Mouse (Mus musculus): ENCODE results near the gene AC161166.1. TPM values are rescaled to one million over a fixed set of nuclear protein-coding genes. Genes with fewer than 3 reads are reported as not detected.
A peak's percentile ranks its signal among the peaks of the same experiment; 100 is the strongest.

The AC161166.1 gene
- polyA plus RNA-seq, 1 experiment from 2014 or later: 0.70 TPM

DNA sequence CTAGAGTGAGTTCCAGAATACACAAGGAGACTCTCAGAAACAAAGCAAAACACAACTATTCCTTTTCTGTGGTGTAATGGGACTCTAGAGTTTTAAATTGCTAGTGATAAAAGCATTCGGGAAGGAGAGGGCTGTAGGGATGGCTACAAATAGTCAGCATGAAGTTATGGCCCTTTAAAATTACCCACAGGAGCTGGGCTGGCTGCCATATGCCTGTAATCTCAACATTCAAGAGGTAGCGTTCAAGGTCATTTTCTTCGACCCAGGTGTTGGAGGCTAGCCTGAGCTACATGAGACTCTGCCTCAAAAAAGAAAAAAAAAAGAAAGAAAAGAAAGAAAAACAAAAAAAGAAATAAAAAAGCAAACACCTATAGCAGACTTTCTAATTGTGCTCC lies 6.2 kb downstream of the AC161166.1 start:
- DNase-seq (ENCODE audit: low spot score): no peak
- Histone ChIP-seq H3K27ac (ENCODE audit: low read depth, low read length) (peak overlapping the region; percentile 99), H3K36me3 (ENCODE audit: control insufficient read depth, insufficient read depth, low read length) (no peaks in the 10 kb centered on the region; the same call in 1 of the 2 replicates), H3K4me2 (ENCODE audit: low read depth) (peak overlapping the region; percentile 79), H3K4me3 (ENCODE audit: low read depth, low read length) (peak overlapping the region; percentile 60; the same call in 1 of the 2 replicates), H3K9me3 (ENCODE audit: control insufficient read depth, low read length) (no peaks in the 10 kb centered on the region), H3K4me1 (ENCODE audit: control insufficient read depth, insufficient read depth, low read length) (peaks cover 19% of the 10 kb centered on the region), H3K27me3 (ENCODE audit: control insufficient read depth, insufficient read depth, low read length) (no peaks in the 10 kb centered on the region), H3K9ac (ENCODE audit: low read length) (peak overlapping the region; percentile 99; the same call in 1 of the 2 replicates)
- no peak for ATAC-seq (ENCODE audit: insufficient read depth, low FRiP score, low TSS enrichment)
- 8% methylated on average over 3 of the region's 3 CpGs for WGBS

DNA sequence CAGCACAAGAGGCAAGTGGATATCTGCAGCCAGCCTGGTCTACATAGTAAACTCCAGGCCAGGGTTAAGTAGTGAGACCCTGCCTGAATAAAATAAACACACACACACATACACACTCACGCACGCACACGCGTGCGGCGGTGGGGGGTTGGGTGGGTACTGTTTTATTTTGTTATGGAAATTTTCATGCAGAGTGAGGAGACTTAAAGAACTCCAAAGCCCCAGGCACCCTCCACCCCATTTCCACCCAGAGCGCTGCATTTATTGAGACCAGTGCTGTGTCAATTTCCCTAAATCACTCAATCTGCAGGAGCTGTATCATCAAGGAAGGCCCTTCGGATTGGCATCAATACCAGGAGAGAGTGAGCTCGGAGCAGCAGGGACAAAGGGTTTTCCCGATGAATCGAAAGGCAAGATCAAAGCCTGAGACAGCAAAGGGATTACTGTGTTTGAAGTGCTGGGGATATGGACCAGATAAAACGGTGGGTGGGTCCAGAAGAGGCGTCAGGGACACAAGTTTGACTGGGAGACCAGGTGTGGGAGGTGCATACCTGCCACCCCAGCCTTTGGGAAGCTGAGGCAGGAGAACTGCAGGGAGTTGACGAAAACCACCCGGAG lies 6.7 kb downstream of the AC161166.1 start:
- WGBS: 15% methylated on average over 15 of the region's 15 CpGs
- Histone ChIP-seq H3K4me3 (ENCODE audit: low read depth, low read length) (no peak overlapping the region), H3K36me3 (ENCODE audit: control insufficient read depth, insufficient read depth, low read length) (peaks cover 3% of the 10 kb centered on the region), H3K4me1 (ENCODE audit: control insufficient read depth, insufficient read depth, low read length) (peaks cover 19% of the 10 kb centered on the region), H3K27me3 (ENCODE audit: control insufficient read depth, insufficient read depth, low read length) (no peaks in the 10 kb centered on the region), H3K27ac (ENCODE audit: low read depth, low read length) (peak overlapping the region; percentile 45; the same call in 1 of the 2 replicates), H3K4me2 (ENCODE audit: low read depth) (peak overlapping the region; percentile 79), H3K9me3 (ENCODE audit: control insufficient read depth, low read length) (no peaks in the 10 kb centered on the region), H3K9ac (ENCODE audit: low read length) (no peak overlapping the region)
- ATAC-seq (ENCODE audit: insufficient read depth, low FRiP score, low TSS enrichment) (no peak), DNase-seq (ENCODE audit: low spot score) (no peak)

DNA sequence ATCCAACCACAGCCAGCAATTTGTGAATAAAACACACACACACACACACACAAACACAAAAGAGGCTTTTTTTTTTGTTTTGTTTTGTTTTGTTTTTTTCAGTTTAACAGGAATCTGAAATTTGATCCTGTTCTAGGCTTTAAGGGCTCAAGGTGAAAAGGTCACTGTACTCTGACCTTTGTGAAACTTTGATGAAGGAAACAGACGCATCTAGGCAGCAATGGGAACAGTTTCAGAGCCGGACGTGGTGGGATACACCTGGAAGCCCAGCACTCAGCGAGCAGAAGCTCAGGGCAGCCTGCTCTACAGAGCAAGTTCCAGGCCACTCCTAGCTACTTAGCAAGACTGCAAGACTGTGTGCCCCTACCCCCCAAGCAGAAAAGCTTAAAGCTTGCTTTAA lies 7.4 kb downstream of the AC161166.1 start:
- Histone ChIP-seq H3K9me3 (ENCODE audit: control insufficient read depth, low read length) (no peaks in the 10 kb centered on the region), H3K27me3 (ENCODE audit: control insufficient read depth, insufficient read depth, low read length) (peaks cover 4% of the 10 kb centered on the region; the same call in 1 of the 2 replicates), H3K4me2 (ENCODE audit: low read depth) (no peak overlapping the region), H3K9ac (ENCODE audit: low read length) (no peak overlapping the region), H3K4me3 (ENCODE audit: low read depth, low read length) (no peak overlapping the region), H3K36me3 (ENCODE audit: control insufficient read depth, insufficient read depth, low read length) (peaks cover 6% of the 10 kb centered on the region), H3K27ac (ENCODE audit: low read depth, low read length) (no peak overlapping the region), H3K4me1 (ENCODE audit: control insufficient read depth, insufficient read depth, low read length) (peaks cover 19% of the 10 kb centered on the region)
- WGBS: 8% methylated on average over 4 of the region's 4 CpGs
- ATAC-seq (ENCODE audit: insufficient read depth, low FRiP score, low TSS enrichment) (no peak), DNase-seq (ENCODE audit: low spot score) (no peak)

DNA sequence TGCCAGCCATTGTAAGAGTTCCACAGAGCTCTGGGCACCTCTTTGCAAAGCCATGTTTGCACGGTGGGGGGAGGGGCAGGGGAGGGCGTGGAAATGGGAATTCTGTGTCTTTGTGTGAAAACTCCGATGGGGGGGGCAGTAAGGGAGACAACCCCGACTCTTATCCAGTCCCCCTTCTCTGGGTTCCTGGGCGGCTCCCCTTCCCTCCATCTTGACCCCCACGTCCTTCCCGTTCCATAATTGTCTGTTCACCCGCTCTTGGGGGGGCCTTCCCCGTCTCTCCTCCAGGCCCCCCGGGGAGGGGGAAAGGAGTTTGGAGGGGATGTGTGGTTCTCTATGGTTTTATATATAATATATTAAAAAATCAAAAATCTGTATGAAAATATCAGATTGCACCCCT lies 8.3 kb downstream of the AC161166.1 start:
- H3K9ac ChIP-seq (ENCODE audit: low read length): no peak overlapping the region
- DNase-seq (ENCODE audit: low spot score) (no peak), ATAC-seq (ENCODE audit: insufficient read depth, low FRiP score, low TSS enrichment) (no peak)
- no peak overlapping the region for H3K4me2 ChIP-seq (ENCODE audit: low read depth)
- no peaks in the 10 kb centered on the region for H3K9me3 ChIP-seq (ENCODE audit: control insufficient read depth, low read length)
- no peak overlapping the region for H3K27ac ChIP-seq (ENCODE audit: low read depth, low read length)
- H3K36me3 ChIP-seq (ENCODE audit: control insufficient read depth, insufficient read depth, low read length): peaks cover 6% of the 10 kb centered on the region
- peaks cover 11% of the 10 kb centered on the region for H3K27me3 ChIP-seq (ENCODE audit: control insufficient read depth, insufficient read depth, low read length)
- H3K4me3 ChIP-seq (ENCODE audit: low read depth, low read length): no peak overlapping the region
- WGBS: 22% methylated on average over 10 of the region's 10 CpGs
- H3K4me1 ChIP-seq (ENCODE audit: control insufficient read depth, insufficient read depth, low read length): peaks cover 19% of the 10 kb centered on the region

DNA sequence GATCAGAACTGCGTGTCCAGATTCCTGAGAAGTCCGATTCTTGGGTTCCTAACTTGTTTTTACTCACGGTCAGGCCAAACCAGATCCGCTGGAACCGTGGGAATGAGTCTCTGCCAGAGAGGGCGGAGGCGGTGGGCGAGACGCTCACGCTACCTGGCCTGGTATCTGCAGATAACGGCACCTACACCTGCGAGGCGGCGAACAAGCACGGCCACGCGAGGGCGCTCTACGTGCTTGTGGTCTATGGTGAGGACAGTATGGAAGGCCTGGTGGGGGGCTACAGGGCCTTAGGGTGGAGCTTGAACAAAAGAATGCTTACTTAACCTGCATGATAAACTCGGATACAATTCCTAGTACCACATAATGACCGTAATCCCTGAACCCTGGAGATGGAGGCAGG lies 10.8 kb downstream of the AC161166.1 start:
- Histone ChIP-seq H3K27ac (ENCODE audit: low read depth, low read length) (no peak overlapping the region), H3K27me3 (ENCODE audit: control insufficient read depth, insufficient read depth, low read length) (peaks cover 19% of the 10 kb centered on the region), H3K36me3 (ENCODE audit: control insufficient read depth, insufficient read depth, low read length) (peaks cover 6% of the 10 kb centered on the region), H3K4me3 (ENCODE audit: low read depth, low read length) (no peak overlapping the region), H3K4me1 (ENCODE audit: control insufficient read depth, insufficient read depth, low read length) (peaks cover 13% of the 10 kb centered on the region), H3K9me3 (ENCODE audit: control insufficient read depth, low read length) (no peaks in the 10 kb centered on the region), H3K9ac (ENCODE audit: low read length) (no peak overlapping the region), H3K4me2 (ENCODE audit: low read depth) (no peak overlapping the region)
- 53% methylated on average over 21 of the region's 21 CpGs for WGBS
- no peak for ATAC-seq (ENCODE audit: insufficient read depth, low FRiP score, low TSS enrichment)
- no peak for DNase-seq (ENCODE audit: low spot score)

DNA sequence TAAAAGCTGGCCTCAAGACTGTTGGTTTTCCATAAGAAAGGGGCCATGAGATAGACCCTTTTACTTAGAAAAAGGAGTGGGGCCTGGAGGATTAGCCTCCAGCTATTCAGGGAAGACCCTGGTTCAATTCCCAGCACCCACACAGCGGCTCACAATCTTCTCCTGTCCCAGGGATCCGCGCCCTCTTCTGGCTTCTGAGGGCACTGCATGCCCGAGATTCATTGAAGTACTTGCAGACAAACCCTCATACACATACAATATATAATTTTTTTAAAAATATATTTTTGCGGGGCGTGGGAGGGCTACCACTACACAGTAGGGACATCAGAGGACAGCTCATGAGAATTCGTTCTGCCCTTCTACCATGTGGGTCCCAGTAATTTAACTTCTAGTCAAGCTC lies 11.3 kb downstream of the AC161166.1 start:
- peak; percentile 49 for DNase-seq (ENCODE audit: low spot score)
- H3K27ac ChIP-seq (ENCODE audit: low read depth, low read length): no peak overlapping the region
- WGBS: 37% methylated on average over 7 of the region's 7 CpGs
- H3K36me3 ChIP-seq (ENCODE audit: control insufficient read depth, insufficient read depth, low read length): peaks cover 6% of the 10 kb centered on the region
- peaks cover 19% of the 10 kb centered on the region for H3K27me3 ChIP-seq (ENCODE audit: control insufficient read depth, insufficient read depth, low read length)
- no peak overlapping the region for H3K9ac ChIP-seq (ENCODE audit: low read length)
- no peak overlapping the region for H3K4me2 ChIP-seq (ENCODE audit: low read depth)
- H3K4me3 ChIP-seq (ENCODE audit: low read depth, low read length): no peak overlapping the region
- no peak for ATAC-seq (ENCODE audit: insufficient read depth, low FRiP score, low TSS enrichment)
- H3K4me1 ChIP-seq (ENCODE audit: control insufficient read depth, insufficient read depth, low read length): peaks cover 10% of the 10 kb centered on the region
- no peaks in the 10 kb centered on the region for H3K9me3 ChIP-seq (ENCODE audit: control insufficient read depth, low read length)

DNA sequence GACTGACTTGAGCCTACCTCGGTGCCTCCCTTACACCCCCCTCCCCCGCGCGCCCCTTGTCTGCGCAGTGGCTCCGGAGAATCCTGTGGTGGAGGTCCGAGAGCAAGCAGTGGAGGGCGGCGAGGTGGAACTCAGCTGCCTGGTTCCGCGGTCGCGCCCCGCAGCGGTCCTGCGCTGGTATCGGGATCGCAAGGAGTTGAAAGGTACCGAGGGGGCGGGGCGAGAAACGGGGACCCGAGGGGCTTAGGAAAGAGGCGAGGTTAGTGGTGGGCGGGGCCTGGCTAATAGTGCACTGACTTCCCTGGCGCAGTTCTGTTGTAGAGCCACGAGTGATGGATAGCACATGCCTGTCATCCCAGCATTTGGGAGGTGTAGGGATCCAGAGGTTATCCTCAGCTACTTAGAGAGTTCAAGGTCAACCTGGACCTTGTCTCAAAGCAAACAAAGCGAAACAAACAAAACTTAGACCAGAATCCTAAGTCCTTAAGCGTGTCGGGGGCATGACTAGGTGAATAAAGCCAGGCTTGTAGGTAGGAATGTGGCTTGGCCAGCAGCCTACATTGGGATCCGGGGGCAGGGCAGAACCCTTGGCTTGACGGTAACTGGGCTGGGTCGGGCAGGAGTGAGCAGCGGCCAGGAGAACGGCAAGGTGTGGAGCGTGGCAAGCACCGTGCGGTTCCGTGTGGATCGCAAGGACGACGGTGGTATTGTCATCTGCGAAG lies 12.2 kb downstream of the AC161166.1 start:
- Histone ChIP-seq H3K9me3 (ENCODE audit: control insufficient read depth, low read length) (no peaks in the 10 kb centered on the region), H3K4me1 (ENCODE audit: control insufficient read depth, insufficient read depth, low read length) (peaks cover 4% of the 10 kb centered on the region; the same call in 1 of the 2 replicates), H3K4me3 (ENCODE audit: low read depth, low read length) (peak overlapping the region; percentile 10; the same call in 1 of the 2 replicates), H3K4me2 (ENCODE audit: low read depth) (peak overlapping the region; percentile 24), H3K27me3 (ENCODE audit: control insufficient read depth, insufficient read depth, low read length) (peaks cover 19% of the 10 kb centered on the region), H3K9ac (ENCODE audit: low read length) (no peak overlapping the region), H3K36me3 (ENCODE audit: control insufficient read depth, insufficient read depth, low read length) (peaks cover 6% of the 10 kb centered on the region), H3K27ac (ENCODE audit: low read depth, low read length) (no peak overlapping the region)
- DNase-seq (ENCODE audit: low spot score) (no peak), ATAC-seq (ENCODE audit: insufficient read depth, low FRiP score, low TSS enrichment) (peak; percentile 19; the same call in 1 of the 2 replicates)
- 13% methylated on average over 43 of the region's 43 CpGs for WGBS

DNA sequence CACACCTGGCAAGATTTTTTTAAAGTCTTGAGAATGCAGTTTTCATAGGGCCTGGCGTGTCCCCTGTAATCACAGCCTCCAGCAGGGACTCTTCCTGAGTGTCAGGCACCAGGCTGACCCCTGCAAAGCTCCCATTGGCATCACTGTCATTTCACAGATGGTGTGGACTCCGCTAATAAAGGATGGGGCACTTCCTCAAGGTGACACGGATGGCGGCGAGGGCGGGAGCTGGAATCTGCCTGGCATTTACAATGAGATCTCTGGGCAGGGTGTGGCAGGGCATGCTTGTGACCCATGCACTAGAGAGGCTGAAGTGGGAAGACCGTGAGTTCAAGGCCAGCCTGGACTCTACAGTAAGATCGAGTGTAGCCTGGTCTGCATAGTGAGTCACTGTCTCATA lies 24.0 kb downstream of the AC161166.1 start:
- H3K9ac ChIP-seq (ENCODE audit: low read length): no peak overlapping the region
- no peaks in the 10 kb centered on the region for H3K9me3 ChIP-seq (ENCODE audit: control insufficient read depth, low read length)
- ATAC-seq (ENCODE audit: insufficient read depth, low FRiP score, low TSS enrichment): no peak
- 89% methylated on average over 8 of the region's 8 CpGs for WGBS
- H3K27ac ChIP-seq (ENCODE audit: low read depth, low read length): no peak overlapping the region
- H3K27me3 ChIP-seq (ENCODE audit: control insufficient read depth, insufficient read depth, low read length): no peaks in the 10 kb centered on the region
- H3K4me1 ChIP-seq (ENCODE audit: control insufficient read depth, insufficient read depth, low read length): peaks cover 15% of the 10 kb centered on the region
- 0 out of 2 replicates have a peak, but pooled peaks cover 2% of the 10 kb centered on the region for H3K36me3 ChIP-seq (ENCODE audit: control insufficient read depth, insufficient read depth, low read length)
- DNase-seq (ENCODE audit: low spot score): no peak
- no peak overlapping the region for H3K4me3 ChIP-seq (ENCODE audit: low read depth, low read length)
- H3K4me2 ChIP-seq (ENCODE audit: low read depth): no peak overlapping the region

DNA sequence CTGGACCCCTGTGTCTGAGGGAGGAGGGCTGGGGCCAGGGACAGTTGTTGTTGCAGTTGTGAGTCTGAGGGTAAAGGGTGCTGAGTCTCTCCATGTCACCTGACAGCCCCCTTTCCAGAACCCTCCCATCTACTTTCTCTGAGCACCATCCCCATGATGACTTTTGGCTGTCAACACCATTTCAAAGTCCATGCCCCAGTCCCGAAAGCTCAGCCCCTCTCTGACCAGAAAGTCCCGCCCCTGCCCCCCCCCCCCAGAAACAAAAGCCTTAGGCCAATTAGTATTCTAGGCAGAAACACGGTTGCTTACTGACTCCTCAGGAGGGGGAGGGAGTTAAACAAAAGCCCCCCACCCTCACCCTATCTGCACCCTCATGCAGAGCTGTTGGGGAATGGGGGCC lies 24.9 kb downstream of the AC161166.1 start:
- H3K4me1 ChIP-seq (ENCODE audit: control insufficient read depth, insufficient read depth, low read length): peaks cover 19% of the 10 kb centered on the region
- 55% methylated on average over 3 of the region's 3 CpGs for WGBS
- no peaks in the 10 kb centered on the region for H3K27me3 ChIP-seq (ENCODE audit: control insufficient read depth, insufficient read depth, low read length)
- DNase-seq (ENCODE audit: low spot score) (no peak), ATAC-seq (ENCODE audit: insufficient read depth, low FRiP score, low TSS enrichment) (no peak)
- no peak overlapping the region for H3K27ac ChIP-seq (ENCODE audit: low read depth, low read length)
- H3K36me3 ChIP-seq (ENCODE audit: control insufficient read depth, insufficient read depth, low read length): 0 out of 2 replicates have a peak, but pooled peaks cover 2% of the 10 kb centered on the region
- no peak overlapping the region for H3K4me2 ChIP-seq (ENCODE audit: low read depth)
- no peaks in the 10 kb centered on the region for H3K9me3 ChIP-seq (ENCODE audit: control insufficient read depth, low read length)
- H3K9ac ChIP-seq (ENCODE audit: low read length): no peak overlapping the region
- H3K4me3 ChIP-seq (ENCODE audit: low read depth, low read length): no peak overlapping the region
